Mouse (Mus musculus) retina, postnatal 7 days (tissue): ENCODE measurements at regions not wholly inside any gene's neighbourhood (a gene's known extent, or its start where the extent isn't known, plus 50 kb on each side); places are given as distances from the start of the nearest gene placed in this dataset.

Experiments
- DNase-seq: peaks from one replicate; pipeline ENCODE4 v3.0.0-alpha.2; 2012; ENCODE audit warnings: low read depth, low spot score

DNA sequence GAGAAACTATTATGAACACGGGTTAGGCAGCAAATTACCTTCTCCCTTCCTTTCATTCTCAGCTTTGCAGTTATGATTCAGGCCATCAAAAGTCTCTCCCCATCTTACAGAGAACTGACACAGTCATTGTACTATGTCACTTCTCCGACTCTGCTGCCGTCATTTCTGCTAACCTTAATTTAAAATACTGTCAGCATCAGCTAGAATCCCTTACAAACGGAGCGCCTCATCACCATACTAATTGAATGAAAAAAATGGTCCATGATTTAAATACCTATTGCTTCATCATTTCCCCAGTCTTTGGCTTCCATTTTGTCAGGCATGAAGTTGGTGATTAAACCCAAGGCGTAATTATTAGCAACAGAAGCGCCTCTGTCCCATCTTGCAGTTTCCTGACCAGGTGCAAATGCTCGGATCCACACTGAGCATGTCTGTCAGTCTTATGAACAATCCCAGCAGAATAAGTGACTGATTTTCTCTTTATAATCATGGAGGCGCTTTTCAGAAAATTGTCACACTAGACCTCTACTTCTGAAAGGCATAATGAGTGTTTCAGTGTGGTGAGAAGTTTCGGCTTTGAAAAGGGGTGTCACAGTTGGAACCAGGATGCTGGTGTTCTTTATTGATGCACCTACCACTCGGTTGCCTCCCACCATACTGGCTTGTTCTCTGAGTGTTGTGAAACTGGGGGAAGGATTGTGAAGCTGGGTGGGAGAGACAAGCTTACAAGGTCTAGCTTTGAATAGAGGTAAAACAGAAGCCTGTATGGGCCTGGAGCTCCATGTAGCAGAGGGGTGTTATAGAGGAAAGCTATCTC is 52.4 kb upstream of the Npy start:
- DNase-seq, result no peak
